Mouse (Mus musculus) olfactory bulb, adult 2 months (tissue): ENCODE data around the gene Frrs1. TPM values are rescaled to one million over a fixed set of nuclear protein-coding genes. Genes with fewer than 3 reads are reported as not detected.

ENCODE experiments used
- H3K27ac ChIP-seq: fragments of 200-500 bp; 2 replicates; pipeline ENCODE4 v1.5.1; 2012; ENCODE audit warnings: low read depth, low read length; ENCODE audit not compliant: insufficient read depth
- H3K4me1 ChIP-seq: fragments of 200-500 bp; 2 replicates; pipeline ENCODE4 v1.6.1; 2012; ENCODE audit warnings: low read length; ENCODE audit not compliant: control insufficient read depth, insufficient read depth
- H3K4me3 ChIP-seq: fragments of 200-500 bp; 2 replicates; pipeline ENCODE4 v1.5.1; 2012; ENCODE audit warnings: mild to moderate bottlenecking, low read depth, low read length, moderate library complexity; ENCODE audit not compliant: insufficient read depth
- CTCF ChIP-seq: fragments of 200-500 bp; IDR thresholded peaks from 2 replicates; pipeline ENCODE4 v1.5.1; 2012; ENCODE audit warnings: low read depth, mild to moderate bottlenecking, low read length, moderate library complexity; ENCODE audit not compliant: insufficient read depth
- POLR2A ChIP-seq: fragments of 200-500 bp; IDR thresholded peaks from 2 replicates; pipeline ENCODE4 v1.6.1; 2012; ENCODE audit warnings: mild to moderate bottlenecking, low read depth, low read length, moderate library complexity; ENCODE audit not compliant: insufficient read depth
- WGBS: fragments of 180-500 bp; shearing (Covaris S2); methylation state at CpG from one replicate; pipeline ENCODE4 v1.1.7; 2018; 5-methylcytosine and 5-hydroxymethylcytosine counted together
- polyA plus RNA-seq: library from polyadenylated mRNA; stranded (reverse); fragments of >200 nt; gene quantifications from 2 replicates; pipeline ENCODE4 v1.2.4, GENCODE M21; 2012; ENCODE audit warnings: low replicate concordance; ENCODE audit not compliant: missing spikeins, insufficient read depth, insufficient read length

The Frrs1 gene
- polyA plus RNA-seq, 1 experiment, result not detected

DNA sequence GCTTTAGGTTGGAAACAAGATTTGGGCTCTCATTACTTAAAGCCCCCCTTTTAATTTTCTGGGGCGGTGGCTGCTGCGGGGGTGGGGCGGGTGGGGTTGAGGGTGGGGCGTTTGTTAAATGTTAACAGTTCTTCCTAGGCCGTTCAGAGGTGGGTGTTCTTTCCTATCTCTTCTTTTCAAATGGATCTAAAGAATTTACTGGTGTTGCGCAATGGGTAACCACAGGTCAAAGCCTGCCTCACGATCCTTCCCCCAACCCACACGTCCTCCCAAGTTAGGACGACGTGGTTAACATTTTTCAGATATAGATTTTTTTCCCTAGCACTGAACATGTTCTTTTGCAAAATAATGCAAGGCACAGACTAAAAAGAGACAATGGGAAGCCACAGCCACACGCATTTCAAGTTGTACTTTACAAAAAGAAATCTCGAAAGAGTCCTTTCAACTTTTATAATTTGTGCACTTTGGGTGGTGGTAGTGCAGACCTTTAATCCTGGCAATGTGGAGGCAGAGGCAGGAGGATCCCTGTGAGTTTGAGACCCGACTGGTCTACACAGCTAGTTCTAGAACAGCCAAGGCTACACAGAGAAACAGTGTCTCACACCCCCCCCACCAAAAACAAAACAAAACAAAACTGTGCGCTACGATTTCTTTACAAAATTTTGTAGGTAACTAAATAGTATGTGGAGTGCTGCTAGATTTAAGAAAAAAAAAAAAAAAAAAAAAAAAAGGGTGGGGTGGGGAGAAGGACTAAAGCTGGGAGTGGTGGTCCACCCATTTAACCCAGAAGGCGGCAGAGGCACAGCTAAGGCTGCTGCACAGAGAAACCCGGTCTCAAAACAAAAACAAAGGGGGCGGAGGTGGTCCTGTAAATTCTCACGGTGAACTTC is 1.3 kb downstream of the Frrs1 start:
- Histone ChIP-seq H3K4me3 (no peak overlapping the region), H3K27ac (no peak overlapping the region), H3K4me1 (peaks cover 6% of the 10 kb centered on the region; the same call in 1 of the 2 replicates)
- 75% methylated on average over 19 of the region's 19 CpGs for WGBS
- TF ChIP-seq POLR2A (no peak), CTCF (no peak)

DNA sequence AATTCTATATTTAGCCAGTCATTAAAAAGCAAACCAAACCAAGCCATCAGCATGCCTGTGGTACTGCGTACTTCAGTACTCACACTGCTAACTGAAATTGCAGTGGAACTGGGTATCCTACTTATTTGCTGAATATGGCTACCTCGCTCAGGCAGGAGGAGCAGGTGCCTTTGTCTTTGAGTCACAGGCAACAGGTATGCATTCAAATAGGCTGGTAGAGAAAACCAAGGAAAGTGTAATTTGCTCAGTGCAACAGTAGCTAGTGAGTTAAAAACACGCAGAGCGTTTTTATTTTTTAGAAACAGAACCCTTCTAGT is 1.9 kb downstream of the Frrs1 start:
- Histone ChIP-seq H3K4me1 (peaks cover 6% of the 10 kb centered on the region; the same call in 1 of the 2 replicates), H3K27ac (no peak overlapping the region), H3K4me3 (peak overlapping the region; percentile 70)
- TF ChIP-seq POLR2A (no peak), CTCF (no peak)
- 8% methylated on average over 4 of the region's 4 CpGs for WGBS

DNA sequence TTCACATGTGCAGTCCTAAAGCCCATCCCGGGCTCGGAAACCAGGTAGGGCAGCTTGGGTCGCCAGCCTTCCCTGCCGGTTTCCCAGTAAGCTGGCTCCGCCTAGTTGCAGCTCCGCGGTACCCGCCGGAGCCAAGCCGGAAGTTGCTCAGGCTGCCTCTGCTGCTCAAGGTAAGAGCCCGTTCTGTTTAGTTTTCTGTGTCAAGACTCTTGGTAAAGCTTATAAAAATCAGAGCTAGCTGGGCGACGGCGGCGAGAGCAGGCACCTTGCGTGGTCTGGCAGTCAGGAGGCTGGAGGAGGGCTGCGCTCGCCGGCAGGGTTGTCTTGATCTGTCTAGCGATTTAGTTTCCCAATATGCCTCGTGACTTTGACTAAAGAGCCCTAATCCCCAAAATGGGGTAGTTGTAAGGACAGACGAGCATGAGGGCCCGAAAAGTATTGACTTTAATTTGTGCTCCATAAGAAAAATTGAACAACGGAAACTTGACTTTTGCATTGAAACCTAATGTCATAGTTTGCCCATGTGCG is 2.3 kb downstream of the Frrs1 start:
- Histone ChIP-seq H3K27ac (no peak overlapping the region), H3K4me1 (peaks cover 6% of the 10 kb centered on the region; the same call in 1 of the 2 replicates), H3K4me3 (peak overlapping the region; percentile 70)
- TF ChIP-seq CTCF (no peak), POLR2A (no peak)
- WGBS, result 1% methylated on average over 25 of the region's 25 CpGs

DNA sequence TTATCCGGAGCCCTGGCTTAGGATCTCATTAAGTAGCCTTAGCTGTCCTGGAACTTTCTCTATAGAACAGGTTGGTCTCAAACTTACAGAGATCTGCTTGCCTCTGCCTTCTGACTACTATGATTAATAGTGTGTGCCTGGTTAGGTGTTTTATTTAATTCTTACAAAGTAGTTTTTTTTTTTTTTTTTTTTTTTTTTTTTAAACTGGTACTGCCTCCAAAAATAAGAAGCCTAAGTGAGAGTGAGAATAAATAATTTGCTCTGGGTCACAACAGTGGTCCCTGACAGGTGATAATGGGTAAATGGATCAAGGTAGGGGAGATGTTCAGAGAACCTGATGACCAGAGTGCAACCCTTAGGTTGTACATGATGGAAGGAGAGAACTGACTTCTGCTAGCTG is 3.4 kb downstream of the Frrs1 start:
- no peak for TF ChIP-seq POLR2A
- TF ChIP-seq CTCF, result no peak
- no peak overlapping the region for H3K4me3 ChIP-seq
- no peak overlapping the region for H3K27ac ChIP-seq
- peaks cover 6% of the 10 kb centered on the region; the same call in 1 of the 2 replicates for H3K4me1 ChIP-seq
- 41% methylated on average over 1 of the region's 1 CpGs for WGBS

DNA sequence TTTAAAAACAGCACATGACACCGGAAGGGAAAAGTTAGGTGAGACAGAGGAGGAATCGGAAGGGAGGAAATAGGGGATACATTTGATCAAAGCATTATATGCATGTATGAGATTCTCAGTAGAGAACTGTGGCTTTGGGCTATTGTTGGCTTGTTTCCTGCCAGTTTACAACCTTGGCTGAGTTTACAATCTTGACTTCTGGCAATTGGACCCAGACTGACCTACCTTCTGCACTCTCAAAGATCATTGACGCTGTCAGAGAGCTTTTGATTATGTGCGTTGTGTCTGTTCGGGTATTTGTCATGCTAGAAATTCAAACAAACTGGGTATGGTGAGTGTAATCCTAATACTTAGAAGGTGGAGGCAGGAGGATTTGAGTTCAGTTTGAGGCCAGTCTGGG is 5.2 kb downstream of the Frrs1 start:
- WGBS, result 92% methylated on average over 5 of the region's 5 CpGs
- Histone ChIP-seq H3K4me1 (peaks cover 6% of the 10 kb centered on the region; the same call in 1 of the 2 replicates), H3K27ac (no peak overlapping the region), H3K4me3 (no peak overlapping the region)
- TF ChIP-seq CTCF (no peak), POLR2A (no peak)

DNA sequence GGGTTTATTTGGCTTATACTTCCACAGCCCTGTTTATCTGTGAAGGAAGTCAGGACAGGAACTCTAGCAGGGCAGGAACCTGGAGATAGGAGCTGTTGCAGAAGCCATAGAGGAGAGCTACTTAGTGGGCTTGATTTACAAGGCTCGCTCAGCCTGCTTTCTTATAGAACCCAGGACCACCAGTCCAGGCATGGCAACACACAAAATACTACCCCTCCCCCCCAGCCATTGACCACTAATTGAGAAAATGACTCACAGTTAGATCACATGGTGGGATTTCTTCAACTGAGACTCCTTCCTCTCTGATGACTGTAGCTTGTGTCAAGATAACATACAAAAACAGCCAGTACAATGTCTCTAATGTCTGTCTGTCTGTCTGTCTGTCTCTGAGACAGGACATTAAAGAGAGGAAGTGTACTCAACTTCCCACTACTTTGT is 6.0 kb downstream of the Frrs1 start:
- Histone ChIP-seq H3K4me1 (peaks cover 6% of the 10 kb centered on the region; the same call in 1 of the 2 replicates), H3K27ac (no peak overlapping the region), H3K4me3 (no peak overlapping the region)
- TF ChIP-seq POLR2A, result no peak
- no peak for TF ChIP-seq CTCF
- WGBS, result 67% methylated on average over 1 of the region's 1 CpGs

DNA sequence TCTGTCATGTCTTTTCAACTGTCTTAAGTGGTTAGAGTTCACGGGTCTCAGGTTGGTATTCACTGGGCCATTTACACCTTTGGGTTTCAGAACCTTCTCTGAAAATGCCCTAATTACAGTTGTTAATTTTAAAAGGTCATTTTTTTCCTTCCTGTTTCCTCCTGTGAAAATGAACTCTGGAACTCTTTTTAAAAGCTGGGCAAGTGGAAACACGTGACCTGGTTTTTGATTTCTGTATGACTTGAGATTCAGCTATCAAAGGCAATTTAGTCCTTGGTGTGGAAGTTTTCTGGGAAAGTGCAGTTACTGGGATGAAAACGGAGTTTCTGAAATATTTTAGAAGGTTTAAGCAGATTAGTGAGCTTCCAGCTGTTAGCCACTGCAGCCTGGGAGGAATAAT is 11.1 kb downstream of the Frrs1 start:
- H3K27ac ChIP-seq, result no peak overlapping the region
- no peak overlapping the region for H3K4me3 ChIP-seq
- H3K4me1 ChIP-seq, result no peaks in the 10 kb centered on the region
- 43% methylated on average over 3 of the region's 3 CpGs for WGBS
- TF ChIP-seq CTCF (no peak), POLR2A (no peak)

DNA sequence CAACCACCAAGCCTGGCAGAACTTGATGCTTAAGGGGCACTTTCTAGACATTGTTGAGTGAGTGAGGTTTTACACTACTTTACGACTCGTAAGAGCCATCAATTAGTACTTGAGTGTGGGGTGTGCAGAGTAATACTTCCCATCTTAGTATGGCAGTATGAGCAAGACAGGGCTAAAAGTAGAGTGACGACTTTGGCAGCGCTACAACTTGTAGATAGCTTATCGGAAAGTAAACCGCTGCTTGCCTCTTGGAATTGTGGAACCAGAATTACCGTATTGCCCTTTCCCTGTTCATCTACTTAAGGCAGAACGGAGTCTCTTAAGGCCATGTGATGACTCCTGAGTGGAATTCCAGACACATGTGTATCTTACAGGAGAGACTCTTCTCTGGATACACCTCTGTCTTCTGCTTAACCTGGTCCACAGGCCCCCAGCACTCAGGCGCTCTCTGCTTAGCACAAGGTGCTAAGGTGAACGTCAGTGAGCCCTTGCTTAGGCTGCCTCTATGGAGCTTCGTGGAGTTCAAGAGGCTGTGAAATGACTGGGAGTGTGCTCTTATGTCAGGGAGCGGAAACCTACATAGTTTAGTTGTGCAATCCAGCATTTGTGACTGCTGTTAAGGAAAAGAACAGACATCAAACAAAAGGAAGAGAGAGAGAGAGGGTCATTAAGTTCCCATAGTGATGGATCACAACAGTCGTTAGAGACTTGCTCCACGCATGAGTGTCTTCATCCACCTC is 23.1 kb downstream of the Frrs1 start:
- TF ChIP-seq POLR2A, result no peak
- no peak for TF ChIP-seq CTCF
- no peaks in the 10 kb centered on the region for H3K4me1 ChIP-seq
- H3K27ac ChIP-seq, result no peak overlapping the region
- H3K4me3 ChIP-seq, result no peak overlapping the region
- 95% methylated on average over 14 of the region's 14 CpGs for WGBS

DNA sequence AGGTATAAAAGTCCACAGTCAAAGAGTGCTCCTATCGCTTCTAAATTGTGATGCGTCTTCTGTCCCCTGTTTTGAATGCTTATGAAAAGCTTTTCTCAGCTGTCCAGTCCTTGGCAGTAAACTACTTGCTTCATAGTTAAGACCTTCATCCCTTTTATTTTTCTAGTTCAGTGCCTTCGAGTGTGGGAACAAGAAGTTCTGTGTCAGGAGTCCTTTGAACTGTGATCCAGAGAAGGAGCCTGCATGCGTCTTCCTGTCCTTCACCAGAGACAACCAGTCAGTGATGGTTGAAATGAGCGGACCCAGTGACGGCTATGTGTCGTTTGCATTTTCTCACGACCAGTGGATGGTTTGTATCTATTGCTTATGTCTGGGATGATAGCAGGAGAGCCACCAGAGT is 25.7 kb downstream of the Frrs1 start:
- H3K4me3 ChIP-seq, result no peak overlapping the region
- WGBS, result 69% methylated on average over 8 of the region's 8 CpGs
- no peaks in the 10 kb centered on the region for H3K4me1 ChIP-seq
- no peak overlapping the region for H3K27ac ChIP-seq
- no peak for TF ChIP-seq POLR2A
- TF ChIP-seq CTCF, result no peak
